Mouse (Mus musculus): ENCODE measurements around the gene Cecr2. TPM values are rescaled to one million over a fixed set of nuclear protein-coding genes. Genes with fewer than 3 reads are reported as not detected.

The Cecr2 gene
- polyA plus RNA-seq (2017; shearing (Covaris generic)) = 0.77 TPM

DNA sequence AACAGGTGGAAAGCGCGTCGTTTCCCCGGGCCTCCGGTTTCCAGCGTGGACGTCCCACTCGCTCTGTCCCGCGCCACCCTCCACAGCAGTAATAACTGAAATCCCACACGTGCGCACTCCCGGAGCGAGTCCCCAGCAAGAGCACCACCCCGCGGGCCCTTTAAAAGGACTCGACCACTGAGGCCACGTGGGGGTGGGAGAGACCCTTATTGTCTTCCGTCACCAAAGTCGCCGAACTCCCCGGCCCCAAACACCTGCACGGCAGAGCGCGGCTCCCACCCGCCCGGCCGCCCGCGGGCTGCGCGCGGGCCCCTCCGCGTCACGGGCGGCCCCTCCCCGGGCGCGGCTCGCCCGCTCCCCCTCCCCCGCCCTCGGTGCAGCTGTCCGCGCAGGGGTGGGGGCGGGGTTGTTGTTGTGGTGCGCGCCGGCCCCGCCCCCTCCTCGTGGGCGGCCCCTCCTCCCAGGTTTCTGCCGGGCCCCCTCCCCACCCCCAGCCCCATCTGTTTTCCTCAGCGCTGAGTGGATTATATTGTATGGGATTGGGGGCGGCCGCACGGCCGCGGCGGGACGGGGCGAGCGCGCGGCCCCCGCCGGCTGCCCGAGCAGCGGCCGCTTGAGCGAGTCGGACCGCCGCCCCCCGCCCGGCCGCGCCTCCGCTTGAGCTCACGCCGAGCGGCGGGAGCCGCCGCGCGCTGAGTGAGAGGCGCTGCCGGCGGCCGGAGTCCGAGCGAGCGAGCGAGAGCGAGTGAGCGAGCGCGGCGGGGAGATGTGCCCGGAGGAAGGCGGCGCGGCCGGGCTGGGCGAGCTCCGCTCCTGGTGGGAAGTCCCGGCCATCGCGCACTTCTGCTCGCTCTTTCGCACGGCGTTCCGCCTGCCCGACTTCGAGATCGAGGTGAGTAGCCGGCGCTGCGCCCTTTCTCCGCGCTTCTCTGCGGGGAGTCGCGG lies at the start of gene Cecr2:
Cecr2 (plus strand) TSS at position 554 of the 945 bp plus-strand sequence.

DNA sequence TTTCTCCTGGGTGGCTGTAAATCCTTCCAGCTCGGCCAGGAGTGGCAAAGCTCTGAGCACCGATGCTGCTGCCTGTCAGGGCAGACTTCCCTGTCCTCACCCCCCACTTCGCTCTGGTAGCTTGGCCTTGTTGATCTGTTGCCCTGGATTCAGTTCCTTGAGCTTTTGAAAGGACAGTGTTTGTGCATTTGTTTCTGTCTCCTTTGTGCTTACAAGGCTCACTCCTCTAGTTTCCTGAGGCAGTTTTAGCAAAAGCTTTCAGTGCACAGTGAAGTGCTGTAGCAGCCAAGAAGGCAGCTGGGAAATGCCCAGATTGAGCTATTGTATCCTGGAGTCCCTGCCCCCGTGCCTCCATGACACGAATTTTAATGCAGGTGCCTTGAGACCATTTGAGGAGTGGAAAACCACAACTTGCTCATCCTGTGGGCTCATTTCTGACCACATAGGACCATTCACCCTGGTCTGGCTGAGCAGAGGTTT lies 107.0 kb downstream of the Cecr2 start, which contains the start of gene Slc25a18:
Slc25a18 (plus strand) TSS at position 430 of the 480 bp plus-strand sequence.

Other genes with a start within 250 kb of the Cecr2 start
- gene Il17ra, start 203.1 kb upstream of the Cecr2 start, polyA plus RNA-seq (2017; shearing (Covaris generic)) = 184 TPM
- 0.46 TPM for gene Tmem121b, start 172.6 kb upstream of the Cecr2 start, polyA plus RNA-seq (2017; shearing (Covaris generic))
- gene Hdhd5, start 135.1 kb upstream of the Cecr2 start, polyA plus RNA-seq (2017; shearing (Covaris generic)) = 116 TPM
- 0.27 TPM for gene Slc25a18, start 107.2 kb downstream of the Cecr2 start, polyA plus RNA-seq (2017; shearing (Covaris generic))
- gene Atp6v1e1, start 156.4 kb downstream of the Cecr2 start, polyA plus RNA-seq (2017; shearing (Covaris generic)) = 132 TPM
- gene Bcl2l13, start 169.8 kb downstream of the Cecr2 start, polyA plus RNA-seq (2017; shearing (Covaris generic)) = 39.5 TPM